Mouse (Mus musculus) liver, embryonic 11.5 days (tissue): Measurements from ENCODE around the gene Smad3. TPM values are rescaled to one million over a fixed set of nuclear protein-coding genes. Genes with fewer than 3 reads are reported as not detected.

Experiments used
- ATAC-seq: fragments of 200-750 bp; cut with Nextera tagmentation; replicated peaks from 2 replicates; pipeline ENCODE4 v1.8.0; 2017; ENCODE audit warnings: moderate number of reproducible peaks, mild to moderate bottlenecking, moderate TSS enrichment, moderate library complexity; ENCODE audit not compliant: low FRiP score
- DNase-seq: peaks from one replicate; pipeline ENCODE4 v3.0.0-alpha.2; 2017; ENCODE audit warnings: low spot score
- H3K27ac ChIP-seq: fragments of 300-500 bp; sonication (generic); 2 replicates; pipeline ENCODE4 v1.5.1; 2014; ENCODE audit warnings: mild to moderate bottlenecking, low read depth, low read length, control low read depth
- H3K27me3 ChIP-seq: fragments of 300-500 bp; sonication (generic); replicated peaks from 2 replicates; pipeline ENCODE4 v1.6.1; 2014; ENCODE audit warnings: low read length, mixed read lengths; ENCODE audit not compliant: control insufficient read depth, insufficient read depth
- H3K36me3 ChIP-seq: fragments of 300-500 bp; sonication (generic); 2 replicates; pipeline ENCODE4 v1.6.1; 2014; ENCODE audit warnings: mild to moderate bottlenecking, low read length, moderate library complexity, mixed read lengths; ENCODE audit not compliant: control insufficient read depth, insufficient read depth
- H3K4me1 ChIP-seq: fragments of 300-500 bp; sonication (generic); replicated peaks from 2 replicates; pipeline ENCODE4 v1.6.1; 2014; ENCODE audit warnings: low read length, mixed read lengths; ENCODE audit not compliant: control insufficient read depth, insufficient read depth
- H3K4me2 ChIP-seq: fragments of 300-500 bp; sonication (generic); 2 replicates; pipeline ENCODE4 v1.6.1; 2014; ENCODE audit warnings: mild to moderate bottlenecking, control low read depth, moderate library complexity
- H3K4me3 ChIP-seq: fragments of 300-500 bp; sonication (generic); 2 replicates; pipeline ENCODE4 v1.5.1; 2014; ENCODE audit warnings: low read depth, low read length, control low read depth
- H3K9ac ChIP-seq: fragments of 300-500 bp; sonication (generic); 2 replicates; pipeline ENCODE4 v1.6.1; 2014; ENCODE audit warnings: low read depth, low read length, control low read depth
- H3K9me3 ChIP-seq: fragments of 300-500 bp; sonication (generic); 2 replicates; pipeline ENCODE4 v1.6.1; 2016; ENCODE audit warnings: low read length, inconsistent platforms, mixed read lengths; ENCODE audit not compliant: control insufficient read depth
- WGBS: fragments of 180-500 bp; shearing (Covaris S2); extraction: QIAGEN DNeasy Blood & Tissue Kit; methylation state at CpG from one replicate; pipeline ENCODE4 v1.1.7; 2014; 5-methylcytosine and 5-hydroxymethylcytosine counted together
- polyA plus RNA-seq: library from polyadenylated mRNA; unstranded; fragments of >200 nt; fragmentation: Nextera tagmentation; extraction: Ambion mirVana; gene quantifications from 2 replicates; pipeline ENCODE4 v1.2.1, GENCODE M21; 2014

The Smad3 gene
- polyA plus RNA-seq, 1 experiment from 2014 or later, result 7.3 TPM

GRCm38 (mm10) chr9:63609776-63610175 is 148.0 kb downstream of the Smad3 start:
- Histone ChIP-seq H3K27me3 (no peaks in the 10 kb centered on the region), H3K9me3 (no peaks in the 10 kb centered on the region), H3K9ac (no peak overlapping the region), H3K4me2 (no peak overlapping the region), H3K4me3 (no peak overlapping the region), H3K36me3 (no peaks in the 10 kb centered on the region), H3K4me1 (peaks cover 26% of the 10 kb centered on the region), H3K27ac (no peak overlapping the region)
- DNase-seq (no peak), ATAC-seq (no peak)
- 93% methylated on average over 2 of the region's 2 CpGs for WGBS

- H3K4me2 ChIP-seq, result no peak overlapping the region
- no peak for DNase-seq
- WGBS, result 80% methylated on average over 8 of the region's 8 CpGs
- no peaks in the 10 kb centered on the region for H3K27me3 ChIP-seq
- no peak for ATAC-seq
- no peaks in the 10 kb centered on the region for H3K36me3 ChIP-seq
- no peaks in the 10 kb centered on the region for H3K9me3 ChIP-seq
- H3K27ac ChIP-seq, result no peak overlapping the region
- no peak overlapping the region for H3K9ac ChIP-seq
- no peak overlapping the region for H3K4me3 ChIP-seq
- peaks cover 28% of the 10 kb centered on the region for H3K4me1 ChIP-seq
These were observed 148.5 kb downstream of the Smad3 start for GRCm38 (mm10) chr9:63609246-63609645.

GRCm38 (mm10) chr9:63608006-63608405 is 149.8 kb downstream of the Smad3 start:
- Histone ChIP-seq H3K4me1 (peaks cover 35% of the 10 kb centered on the region), H3K36me3 (no peaks in the 10 kb centered on the region), H3K9ac (no peak overlapping the region), H3K27ac (no peak overlapping the region), H3K27me3 (no peaks in the 10 kb centered on the region), H3K9me3 (no peaks in the 10 kb centered on the region), H3K4me3 (no peak overlapping the region), H3K4me2 (no peak overlapping the region)
- DNase-seq (no peak), ATAC-seq (no peak)
- 84% methylated on average over 6 of the region's 6 CpGs for WGBS

- 76% methylated on average over 2 of the region's 2 CpGs for WGBS
- Histone ChIP-seq H3K4me2 (no peak overlapping the region), H3K9me3 (no peaks in the 10 kb centered on the region), H3K27me3 (no peaks in the 10 kb centered on the region), H3K9ac (no peak overlapping the region), H3K36me3 (no peaks in the 10 kb centered on the region), H3K4me3 (no peak overlapping the region), H3K27ac (no peak overlapping the region), H3K4me1 (peaks cover 27% of the 10 kb centered on the region)
- DNase-seq (no peak), ATAC-seq (no peak)
These were observed 151.2 kb downstream of the Smad3 start for GRCm38 (mm10) chr9:63606594-63606993.

GRCm38 (mm10) chr9:63603849-63604248 is 153.9 kb downstream of the Smad3 start:
- ATAC-seq (peak; percentile 57; the same call in 1 of the 2 replicates), DNase-seq (no peak)
- H3K9ac ChIP-seq, result peak overlapping the region; percentile 95
- H3K4me3 ChIP-seq, result peak overlapping the region; percentile 99
- 47% methylated on average over 6 of the region's 6 CpGs for WGBS
- H3K36me3 ChIP-seq, result no peaks in the 10 kb centered on the region
- no peak overlapping the region for H3K27ac ChIP-seq
- peak overlapping the region; percentile 84 for H3K4me2 ChIP-seq
- H3K9me3 ChIP-seq, result no peaks in the 10 kb centered on the region
- no peaks in the 10 kb centered on the region for H3K27me3 ChIP-seq
- peaks cover 14% of the 10 kb centered on the region for H3K4me1 ChIP-seq

GRCm38 (mm10) chr9:63602043-63602939 is 155.5 kb downstream of the Smad3 start, which contains the start of the genes Iqch and Aagab:
Gene Iqch, minus strand, starts transcription at chr9:63602493.
Gene Aagab, plus strand, starts transcription at chr9:63602660.
- DNase-seq (peak; percentile 98), ATAC-seq (peak; percentile 99)
- H3K36me3 ChIP-seq, result no peaks in the 10 kb centered on the region
- H3K4me2 ChIP-seq, result peak within 1 kb of the TSS; percentile 84
- H3K4me1 ChIP-seq, result peaks cover 14% of the 10 kb centered on the region
- H3K4me3 ChIP-seq, result peak within 1 kb of the TSS; percentile 99
- H3K27ac ChIP-seq, result peak within 1 kb of the TSS; percentile 66
- no peaks in the 10 kb centered on the region for H3K9me3 ChIP-seq
- WGBS, result 2% methylated on average over 69 of the region's 70 CpGs
- no peaks in the 10 kb centered on the region for H3K27me3 ChIP-seq
- peak within 1 kb of the TSS; percentile 95 for H3K9ac ChIP-seq

Other genes with a start within 250 kb of the Smad3 start
- gene Iqch, start 155.5 kb downstream of the Smad3 start, polyA plus RNA-seq, result 0.05 TPM in 1 of 2 replicates, not detected in the other
- 27.7 and 32.4 TPM in 2 replicates for gene Aagab, start 155.3 kb downstream of the Smad3 start, polyA plus RNA-seq